Mouse (Mus musculus): ENCODE data around the gene Syt17. TPM values are rescaled to one million over a fixed set of nuclear protein-coding genes. Genes with fewer than 3 reads are reported as not detected.

The Syt17 gene
- polyA plus RNA-seq (2012; rRNA removed) (2.0 and 2.3 TPM in 2 replicates), polyA plus RNA-seq (2014; fragmentation: Nextera tagmentation; extraction: Ambion mirVana) (1.6 and 1.7 TPM in 2 replicates)

- no peaks in the 10 kb centered on the region for H3K9me3 ChIP-seq (ENCODE audit: control insufficient read depth, low read length)
- H3K4me3 ChIP-seq (replicated peaks; ENCODE audit: low read length): peak within 1 kb of the TSS; percentile 58
- no peak for TF ChIP-seq POLR2A (IDR thresholded peaks at IDR 0.05; ENCODE audit: borderline replicate concordance, extremely low read depth, insufficient read depth, insufficient read length)
- no peak within 1 kb of the TSS for H3K27ac ChIP-seq (replicated peaks; ENCODE audit: low read depth, low read length)
- peaks cover 8% of the 10 kb centered on the region; the same call in 1 of the 2 replicates for H3K27me3 ChIP-seq (ENCODE audit: control insufficient read depth, insufficient read depth, low read length)
- H3K36me3 ChIP-seq (ENCODE audit: control insufficient read depth, insufficient read depth, low read length): no peaks in the 10 kb centered on the region
- ATAC-seq (ENCODE audit: low FRiP score, low read depth) (peak; percentile 72), DNase-seq (ENCODE audit: low spot score) (peak; percentile 61)
- under 1% methylated on average over 37 of the region's 58 CpGs for WGBS
- peak within 1 kb of the TSS; percentile 62 for H3K9ac ChIP-seq (ENCODE audit: low read depth, low read length, severe bottlenecking)
- H3K4me1 ChIP-seq (ENCODE audit: control insufficient read depth, insufficient read depth, low read length): peaks cover 7% of the 10 kb centered on the region
- H3K4me2 ChIP-seq (replicated peaks; ENCODE audit: low read depth, low read length, severe bottlenecking): peak within 1 kb of the TSS; percentile 96
Observed at GRCm38 (mm10) chr7:118448134-118448967, at the start of gene Syt17. Gene Syt17 (minus strand): TSS chr7:118448222.

- Histone ChIP-seq H3K27ac (replicated peaks; ENCODE audit: low read depth, low read length) (no peak overlapping the region), H3K9ac (ENCODE audit: low read depth, low read length, severe bottlenecking) (no peak overlapping the region), H3K36me3 (ENCODE audit: control insufficient read depth, insufficient read depth, low read length) (peaks cover 5% of the 10 kb centered on the region), H3K4me1 (ENCODE audit: control insufficient read depth, insufficient read depth, low read length) (peaks cover 14% of the 10 kb centered on the region), H3K9me3 (ENCODE audit: control insufficient read depth, low read length) (no peaks in the 10 kb centered on the region), H3K4me3 (replicated peaks; ENCODE audit: low read length) (no peak overlapping the region), H3K27me3 (ENCODE audit: control insufficient read depth, insufficient read depth, low read length) (peaks cover 8% of the 10 kb centered on the region; the same call in 1 of the 2 replicates), H3K4me2 (replicated peaks; ENCODE audit: low read depth, low read length, severe bottlenecking) (no peak overlapping the region)
- no peak for TF ChIP-seq POLR2A (IDR thresholded peaks at IDR 0.05; ENCODE audit: borderline replicate concordance, extremely low read depth, insufficient read depth, insufficient read length)
- WGBS: 78% methylated on average over 4 of the region's 4 CpGs
- ATAC-seq (ENCODE audit: low FRiP score, low read depth) (no peak), DNase-seq (ENCODE audit: low spot score) (no peak)
Observed at GRCm38 (mm10) chr7:118494892-118495579, 47.0 kb upstream of the Syt17 start.

- Histone ChIP-seq H3K9ac (ENCODE audit: low read depth, low read length, severe bottlenecking) (no peak overlapping the region), H3K27me3 (ENCODE audit: control insufficient read depth, insufficient read depth, low read length) (peaks cover 8% of the 10 kb centered on the region; the same call in 1 of the 2 replicates), H3K4me1 (ENCODE audit: control insufficient read depth, insufficient read depth, low read length) (peaks cover 19% of the 10 kb centered on the region), H3K4me3 (replicated peaks; ENCODE audit: low read length) (no peak overlapping the region), H3K27ac (replicated peaks; ENCODE audit: low read depth, low read length) (no peak overlapping the region), H3K9me3 (ENCODE audit: control insufficient read depth, low read length) (no peaks in the 10 kb centered on the region), H3K4me2 (replicated peaks; ENCODE audit: low read depth, low read length, severe bottlenecking) (no peak overlapping the region), H3K36me3 (ENCODE audit: control insufficient read depth, insufficient read depth, low read length) (peaks cover 16% of the 10 kb centered on the region)
- WGBS: 88% methylated on average over 9 of the region's 9 CpGs
- DNase-seq (ENCODE audit: low spot score): no peak
- no peak for TF ChIP-seq POLR2A (IDR thresholded peaks at IDR 0.05; ENCODE audit: borderline replicate concordance, extremely low read depth, insufficient read depth, insufficient read length)
- ATAC-seq (ENCODE audit: low FRiP score, low read depth): no peak
Observed at GRCm38 (mm10) chr7:118493892-118494291, 45.9 kb upstream of the Syt17 start.

- H3K4me2 ChIP-seq (replicated peaks; ENCODE audit: low read depth, low read length, severe bottlenecking): peak within 1 kb of the TSS; percentile 85
- H3K4me1 ChIP-seq (ENCODE audit: control insufficient read depth, insufficient read depth, low read length): peaks cover 35% of the 10 kb centered on the region
- 0 out of 2 replicates have a peak, but pooled peaks have one; percentile 49 for TF ChIP-seq POLR2A (IDR thresholded peaks at IDR 0.05; ENCODE audit: borderline replicate concordance, extremely low read depth, insufficient read depth, insufficient read length)
- peak within 1 kb of the TSS; percentile 81 for H3K27ac ChIP-seq (replicated peaks; ENCODE audit: low read depth, low read length)
- peak within 1 kb of the TSS; percentile 84 for H3K4me3 ChIP-seq (replicated peaks; ENCODE audit: low read length)
- peaks cover 25% of the 10 kb centered on the region for H3K36me3 ChIP-seq (ENCODE audit: control insufficient read depth, insufficient read depth, low read length)
- no peaks in the 10 kb centered on the region for H3K9me3 ChIP-seq (ENCODE audit: control insufficient read depth, low read length)
- H3K9ac ChIP-seq (ENCODE audit: low read depth, low read length, severe bottlenecking): peak within 1 kb of the TSS; percentile 98
- peak; percentile 76 for DNase-seq (ENCODE audit: low spot score)
- peak; percentile 80 for ATAC-seq (ENCODE audit: low FRiP score, low read depth)
- H3K27me3 ChIP-seq (ENCODE audit: control insufficient read depth, insufficient read depth, low read length): peaks cover 8% of the 10 kb centered on the region; the same call in 1 of the 2 replicates
- WGBS: 0% methylated on average over 35 of the region's 55 CpGs
Observed at GRCm38 (mm10) chr7:118491431-118492147, 43.6 kb upstream of the Syt17 start, which contains the start of gene Itpripl2. Gene Itpripl2 (minus strand): TSS chr7:118491975.

All from limb, embryonic 14.5 days (tissue).